Mouse (Mus musculus) hindbrain, embryonic 14.5 days (tissue): ENCODE measurements at regions not wholly inside any gene's neighbourhood (a gene's known extent, or its start where the extent isn't known, plus 50 kb on each side); places are given as distances from the start of the nearest gene placed in this dataset.
A peak's percentile ranks its signal among the peaks of the same experiment; 100 is the strongest.

ENCODE experiments used
- ATAC-seq: fragments of 200-750 bp; cut with Nextera tagmentation; 2 replicates; pipeline ENCODE4 v1.8.0; 2017; ENCODE audit warnings: moderate number of reproducible peaks, mild to moderate bottlenecking, moderate TSS enrichment, moderate library complexity; ENCODE audit not compliant: low FRiP score
- DNase-seq: peaks from one replicate; pipeline ENCODE4 v3.0.0-alpha.2; 2015; ENCODE audit warnings: low spot score
- H3K27ac ChIP-seq: fragments of 300-500 bp; sonication (generic); 2 replicates; pipeline ENCODE4 v1.5.1; 2014; ENCODE audit warnings: mild to moderate bottlenecking, moderate library complexity
- H3K27me3 ChIP-seq: fragments of 300-500 bp; sonication (generic); 2 replicates; pipeline ENCODE4 v1.6.1; 2014; ENCODE audit warnings: mild to moderate bottlenecking, low read length, mixed read lengths; ENCODE audit not compliant: control insufficient read depth, insufficient read depth
- H3K36me3 ChIP-seq: fragments of 300-500 bp; sonication (generic); replicated peaks from 2 replicates; pipeline ENCODE4 v1.6.1; 2014; ENCODE audit not compliant: control insufficient read depth, insufficient read depth
- H3K4me1 ChIP-seq: fragments of 300-500 bp; sonication (generic); replicated peaks from 2 replicates; pipeline ENCODE4 v1.6.1; 2014; ENCODE audit warnings: antibody characterized with exemption, low read length, mixed read lengths; ENCODE audit not compliant: control insufficient read depth, insufficient read depth
- H3K4me2 ChIP-seq: fragments of 300-500 bp; sonication (generic); replicated peaks from 2 replicates; pipeline ENCODE4 v1.6.1; 2014; ENCODE audit warnings: mild to moderate bottlenecking, moderate library complexity
- H3K4me3 ChIP-seq: fragments of 300-500 bp; sonication (generic); replicated peaks from 2 replicates; pipeline ENCODE4 v1.5.1; 2014; ENCODE audit warnings: mild to moderate bottlenecking, low read length
- H3K9ac ChIP-seq: fragments of 300-500 bp; sonication (generic); 2 replicates; pipeline ENCODE4 v1.6.1; 2014
- H3K9me3 ChIP-seq: fragments of 300-500 bp; sonication (generic); 2 replicates; pipeline ENCODE4 v1.6.1; 2016; ENCODE audit warnings: low read length; ENCODE audit not compliant: control insufficient read depth
- WGBS: fragments of 180-500 bp; shearing (Covaris S2); extraction: QIAGEN DNeasy Blood & Tissue Kit; methylation state at CpG from one replicate; pipeline ENCODE4 v1.1.7; 2014; 5-methylcytosine and 5-hydroxymethylcytosine counted together

GRCm38 (mm10) chr11:20418141-20418540, 85.6 kb upstream of the Slc1a4 start:
- H3K4me2 ChIP-seq: no peak overlapping the region
- H3K36me3 ChIP-seq: no peaks in the 10 kb centered on the region
- ATAC-seq: no peak
- H3K27me3 ChIP-seq: no peaks in the 10 kb centered on the region
- H3K4me1 ChIP-seq: no peaks in the 10 kb centered on the region
- H3K27ac ChIP-seq: no peak overlapping the region
- no peak overlapping the region for H3K4me3 ChIP-seq
- no peak for DNase-seq
- no peak overlapping the region for H3K9ac ChIP-seq
- WGBS: 76% methylated on average over 2 of the region's 2 CpGs
- peaks cover 10% of the 10 kb centered on the region for H3K9me3 ChIP-seq

- Histone ChIP-seq H3K9me3 (peaks cover 5% of the 10 kb centered on the region), H3K27ac (no peak overlapping the region), H3K9ac (no peak overlapping the region), H3K27me3 (no peaks in the 10 kb centered on the region), H3K4me3 (no peak overlapping the region), H3K36me3 (no peaks in the 10 kb centered on the region), H3K4me1 (no peaks in the 10 kb centered on the region), H3K4me2 (no peak overlapping the region)
- DNase-seq (no peak), ATAC-seq (no peak)
- WGBS: 90% methylated on average over 4 of the region's 4 CpGs
Measured at GRCm38 (mm10) chr11:20420876-20421275, 88.4 kb upstream of the Slc1a4 start.

- no peaks in the 10 kb centered on the region for H3K27me3 ChIP-seq
- 81% methylated on average over 9 of the region's 9 CpGs for WGBS
- no peaks in the 10 kb centered on the region for H3K9me3 ChIP-seq
- no peak for ATAC-seq
- H3K9ac ChIP-seq: no peak overlapping the region
- H3K36me3 ChIP-seq: no peaks in the 10 kb centered on the region
- no peaks in the 10 kb centered on the region for H3K4me1 ChIP-seq
- no peak for DNase-seq
- H3K27ac ChIP-seq: no peak overlapping the region
- H3K4me2 ChIP-seq: no peak overlapping the region
- no peak overlapping the region for H3K4me3 ChIP-seq
Measured at GRCm38 (mm10) chr11:20436057-20436456, 103.5 kb upstream of the Slc1a4 start.

- Histone ChIP-seq H3K4me2 (no peak overlapping the region), H3K36me3 (no peaks in the 10 kb centered on the region), H3K9me3 (no peaks in the 10 kb centered on the region), H3K27me3 (no peaks in the 10 kb centered on the region), H3K9ac (no peak overlapping the region), H3K4me3 (no peak overlapping the region), H3K27ac (no peak overlapping the region), H3K4me1 (peaks cover 11% of the 10 kb centered on the region)
- ATAC-seq (no peak), DNase-seq (no peak)
- 8% methylated on average over 4 of the region's 4 CpGs for WGBS
Measured at GRCm38 (mm10) chr11:20442476-20442875, 100.6 kb upstream of the Sertad2 start.

GRCm38 (mm10) chr11:20445061-20445902, 97.8 kb upstream of the Sertad2 start:
- Histone ChIP-seq H3K36me3 (no peaks in the 10 kb centered on the region), H3K9me3 (no peaks in the 10 kb centered on the region), H3K4me3 (peak overlapping the region; percentile 18), H3K27ac (no peak overlapping the region), H3K9ac (peak overlapping the region; percentile 51), H3K4me2 (peak overlapping the region; percentile 52), H3K4me1 (peaks cover 11% of the 10 kb centered on the region), H3K27me3 (no peaks in the 10 kb centered on the region)
- ATAC-seq: peak; percentile 32; the same call in 1 of the 2 replicates
- DNase-seq: no peak
- 13% methylated on average over 15 of the region's 18 CpGs for whole genome bisulfite sequencing

GRCm38 (mm10) chr11:20445903-20446264, 97.2 kb upstream of the Sertad2 start:
- 3% methylated on average over 6 of the region's 6 CpGs for WGBS
- no peak overlapping the region for H3K27ac ChIP-seq
- peak; percentile 83 for DNase-seq

GRCm38 (mm10) chr11:20452901-20453300, 90.2 kb upstream of the Sertad2 start:
- Histone ChIP-seq H3K36me3 (no peaks in the 10 kb centered on the region), H3K9me3 (no peaks in the 10 kb centered on the region), H3K9ac (no peak overlapping the region), H3K27ac (no peak overlapping the region), H3K4me3 (no peak overlapping the region), H3K27me3 (no peaks in the 10 kb centered on the region), H3K4me2 (no peak overlapping the region), H3K4me1 (no peaks in the 10 kb centered on the region)
- DNase-seq (no peak), ATAC-seq (no peak)
- WGBS: 70% methylated on average over 4 of the region's 4 CpGs

More at GRCm38 (mm10) chr11:20445903-20446264, 97.2 kb upstream of the Sertad2 start:
- Histone ChIP-seq H3K27me3 (no peaks in the 10 kb centered on the region), H3K36me3 (no peaks in the 10 kb centered on the region), H3K4me2 (peak overlapping the region; percentile 52), H3K4me1 (peaks cover 11% of the 10 kb centered on the region), H3K4me3 (peak overlapping the region; percentile 18), H3K9ac (peak overlapping the region; percentile 51), H3K9me3 (no peaks in the 10 kb centered on the region)
- peak; percentile 82 for ATAC-seq

- Histone ChIP-seq H3K4me3 (no peak overlapping the region), H3K4me1 (no peaks in the 10 kb centered on the region), H3K9ac (no peak overlapping the region), H3K27me3 (no peaks in the 10 kb centered on the region), H3K27ac (no peak overlapping the region), H3K9me3 (no peaks in the 10 kb centered on the region), H3K4me2 (no peak overlapping the region), H3K36me3 (no peaks in the 10 kb centered on the region)
- no peak for ATAC-seq
- 85% methylated on average over 7 of the region's 7 CpGs for WGBS
- no peak for DNase-seq
Measured at GRCm38 (mm10) chr11:20453786-20454185, 89.3 kb upstream of the Sertad2 start.

- under 1% methylated on average over 35 of the region's 35 CpGs for WGBS
- no peak overlapping the region for H3K27ac ChIP-seq
Measured at GRCm38 (mm10) chr11:20455085-20455864, 87.8 kb upstream of the Sertad2 start.

More at GRCm38 (mm10) chr11:20455085-20455864, 87.8 kb upstream of the Sertad2 start:
- ATAC-seq (peak; percentile 83), DNase-seq (peak; percentile 94)
- Histone ChIP-seq H3K9me3 (no peaks in the 10 kb centered on the region), H3K4me3 (peak overlapping the region; percentile 49), H3K4me2 (peak overlapping the region; percentile 97), H3K9ac (peak overlapping the region; percentile 61), H3K36me3 (no peaks in the 10 kb centered on the region), H3K4me1 (no peaks in the 10 kb centered on the region), H3K27me3 (no peaks in the 10 kb centered on the region)
